21 mouse cellular contexts compared by ENCODE assay signal in genomic region chr6:148941880-148942279, GRCm38 (mm10). TPM values are rescaled to one million over a fixed set of nuclear protein-coding genes. Genes with fewer than 3 reads are reported as not detected.
DNase-seq lines count a peak whose midpoint lies in the region; ATAC-seq and TF ChIP-seq lines count a peak whose summit lies in the region.
"Had no signal": no experiment of that assay in that cellular context is flagged by ENCODE, and none has a peak within 500 bp of the region (broad histone marks: within the 10 kb centered on the region; RNA-seq: fewer than 3 reads in every experiment).

No protein-coding gene starts in this region.

- TF ChIP-seq EP300 in ES-Bruce4 (IDR thresholded peaks at IDR 0.05; ENCODE audit: insufficient read depth, low read depth, low read length), result no peak

- H3K27ac ChIP-seq in hindbrain, embryonic 10.5 days, result no peak overlapping the region
- no peak overlapping the region for H3K27ac ChIP-seq in hindbrain, embryonic 16.5 days (ENCODE audit: low read depth, low read length)
- H3K27ac ChIP-seq in midbrain, embryonic 10.5 days (replicated peaks), result no peak overlapping the region
- no peak overlapping the region for H3K27ac ChIP-seq in midbrain, embryonic 15.5 days
- no peak overlapping the region for H3K27ac ChIP-seq in ES-Bruce4 (ENCODE audit: insufficient read depth, low read length)
- H3K27ac ChIP-seq in intestine, embryonic 15.5 days, result no peak overlapping the region
- H3K27ac ChIP-seq: embryonic facial prominence, embryonic 12.5 days had no signal

- H3K9ac ChIP-seq in hindbrain, embryonic 16.5 days (ENCODE audit: low read depth, low read length), result no peak overlapping the region
- no peak overlapping the region for H3K9ac ChIP-seq in midbrain, embryonic 15.5 days
- peak overlapping the region; percentile 59 for H3K9ac ChIP-seq in ES-Bruce4 (ENCODE audit: low read depth, poor library complexity, severe bottlenecking)
- no peak overlapping the region for H3K9ac ChIP-seq in intestine, embryonic 15.5 days
- H3K9ac ChIP-seq: embryonic facial prominence, embryonic 12.5 days had no signal

- no peak overlapping the region for H3K4me2 ChIP-seq in hindbrain, embryonic 16.5 days (ENCODE audit: low read length)
- H3K4me2 ChIP-seq in midbrain, embryonic 15.5 days, result no peak overlapping the region
- H3K4me2 ChIP-seq in intestine, embryonic 15.5 days (replicated peaks), result peak overlapping the region; percentile 20; the same call in 1 of the 2 replicates
- H3K4me2 ChIP-seq: embryonic facial prominence, embryonic 12.5 days; liver, embryonic 11.5 days had no signal

- TF ChIP-seq CTCF in ES-Bruce4 (IDR thresholded peaks at IDR 0.05; ENCODE audit: low read depth, low read length), result no peak

- no peaks in the 10 kb centered on the region for H3K9me3 ChIP-seq in hindbrain, embryonic 10.5 days
- H3K9me3 ChIP-seq in hindbrain, embryonic 16.5 days (ENCODE audit: control insufficient read depth, low read length), result no peaks in the 10 kb centered on the region
- no peaks in the 10 kb centered on the region for H3K9me3 ChIP-seq in midbrain, embryonic 10.5 days (replicated peaks)
- H3K9me3 ChIP-seq in midbrain, embryonic 15.5 days, result no peaks in the 10 kb centered on the region
- H3K9me3 ChIP-seq in ES-Bruce4 (replicated peaks; ENCODE audit: control insufficient read depth, insufficient read depth, low read length, poor library complexity, severe bottlenecking), result no peaks in the 10 kb centered on the region
- no peaks in the 10 kb centered on the region for H3K9me3 ChIP-seq in intestine, embryonic 15.5 days
- H3K9me3 ChIP-seq: embryonic facial prominence, embryonic 12.5 days had no signal

- 52% methylated on average over 5 of the region's 5 CpGs for WGBS in hindbrain, embryonic 10.5 days
- WGBS in hindbrain, embryonic 16.5 days, result 47% methylated on average over 5 of the region's 5 CpGs
- WGBS in midbrain, embryonic 10.5 days, result 58% methylated on average over 5 of the region's 5 CpGs
- 46% methylated on average over 5 of the region's 5 CpGs for WGBS in midbrain, embryonic 15.5 days
- 54% methylated on average over 5 of the region's 5 CpGs for WGBS in intestine, embryonic 15.5 days

- no peaks in the 10 kb centered on the region for H3K27me3 ChIP-seq in hindbrain, embryonic 10.5 days (ENCODE audit: insufficient read depth, poor library complexity, severe bottlenecking)
- H3K27me3 ChIP-seq in hindbrain, embryonic 16.5 days (replicated peaks; ENCODE audit: control insufficient read depth, insufficient read depth, low read length), result no peaks in the 10 kb centered on the region
- H3K27me3 ChIP-seq in midbrain, embryonic 10.5 days (ENCODE audit: low read depth, poor library complexity, severe bottlenecking), result no peaks in the 10 kb centered on the region
- H3K27me3 ChIP-seq in midbrain, embryonic 15.5 days (replicated peaks), result no peaks in the 10 kb centered on the region
- H3K27me3 ChIP-seq in ES-Bruce4 (ENCODE audit: control insufficient read depth, insufficient read depth, low read length, poor library complexity, severe bottlenecking), result no peaks in the 10 kb centered on the region
- no peaks in the 10 kb centered on the region for H3K27me3 ChIP-seq in intestine, embryonic 15.5 days (replicated peaks)
- H3K27me3 ChIP-seq: embryonic facial prominence, embryonic 12.5 days had no signal

- H3K36me3 ChIP-seq in hindbrain, embryonic 10.5 days, result peaks cover 52% of the 10 kb centered on the region
- H3K36me3 ChIP-seq in hindbrain, embryonic 16.5 days (ENCODE audit: control insufficient read depth, insufficient read depth, low read length), result no peaks in the 10 kb centered on the region
- H3K36me3 ChIP-seq in midbrain, embryonic 10.5 days, result peaks cover 53% of the 10 kb centered on the region
- H3K36me3 ChIP-seq in midbrain, embryonic 15.5 days (replicated peaks), result no peaks in the 10 kb centered on the region
- H3K36me3 ChIP-seq in ES-Bruce4 (ENCODE audit: control insufficient read depth, insufficient read depth, low read length, poor library complexity, severe bottlenecking), result peaks cover 62% of the 10 kb centered on the region
- no peaks in the 10 kb centered on the region for H3K36me3 ChIP-seq in intestine, embryonic 15.5 days
- H3K36me3 ChIP-seq: embryonic facial prominence, embryonic 12.5 days had no signal

- H3K4me1 ChIP-seq in hindbrain, embryonic 10.5 days (replicated peaks), result peaks cover 36% of the 10 kb centered on the region
- H3K4me1 ChIP-seq in hindbrain, embryonic 16.5 days (ENCODE audit: control insufficient read depth, insufficient read depth, low read depth, low read length), result peaks cover 3% of the 10 kb centered on the region; the same call in 1 of the 2 replicates
- peaks cover 51% of the 10 kb centered on the region for H3K4me1 ChIP-seq in midbrain, embryonic 10.5 days
- peaks cover 13% of the 10 kb centered on the region for H3K4me1 ChIP-seq in midbrain, embryonic 15.5 days
- no peaks in the 10 kb centered on the region for H3K4me1 ChIP-seq in ES-Bruce4 (ENCODE audit: control insufficient read depth, insufficient read depth, low read length)
- 0 out of 2 replicates have a peak, but pooled peaks cover 6% of the 10 kb centered on the region for H3K4me1 ChIP-seq in intestine, embryonic 15.5 days (replicated peaks)

- no peak for DNase-seq in hindbrain, embryonic 10.5 days (ENCODE audit: low spot score)
- DNase-seq in midbrain, embryonic 10.5 days (ENCODE audit: low spot score), result no peak
- no peak for DNase-seq in thymus, postnatal 14 days
- DNase-seq: adrenal gland, postnatal 10 days; B cell, adult 2 months; cerebellum, adult 9-11 months; heart, postnatal 36 days; kidney, adult 11 months; kidney, postnatal 4 days; layer of hippocampus, adult 9-11 months; lung, adult 2 months; lung, postnatal 36 days; right cerebral cortex, postnatal 4 days had no signal

- H3K4me3 ChIP-seq in hindbrain, embryonic 10.5 days, result peak overlapping the region; percentile 20
- no peak overlapping the region for H3K4me3 ChIP-seq in hindbrain, embryonic 16.5 days (ENCODE audit: low read length)
- peak overlapping the region; percentile 32 for H3K4me3 ChIP-seq in midbrain, embryonic 10.5 days
- H3K4me3 ChIP-seq in midbrain, embryonic 15.5 days, result no peak overlapping the region
- H3K4me3 ChIP-seq in ES-Bruce4 (ENCODE audit: low read depth, low read length), result no peak overlapping the region; the same call in 1 of the 2 replicates
- H3K4me3 ChIP-seq in intestine, embryonic 15.5 days (replicated peaks), result no peak overlapping the region
- H3K4me3 ChIP-seq: embryonic facial prominence, embryonic 12.5 days; erythroblast, embryonic 14.5 days had no signal

- ATAC-seq in hindbrain, embryonic 16.5 days, result no peak
- ATAC-seq in midbrain, embryonic 15.5 days (replicated peaks), result no peak
- ATAC-seq in intestine, embryonic 15.5 days, result no peak
- ATAC-seq: activated CD4-positive, CD25-positive, alpha-beta regulatory T cell, adult 4 months had no signal

- TF ChIP-seq POLR2A in ES-Bruce4 (IDR thresholded peaks at IDR 0.05; ENCODE audit: insufficient read depth, low read length), result no peak

RNA-seq across cellular contexts. Expression of gene Sinhcaf, which starts 4.4 kb away (rescaled TPM):
- 238 and 321 TPM in 2 replicates for polyA plus RNA-seq in hindbrain, embryonic 10.5 days (2016; fragmentation: Nextera tagmentation; extraction: Ambion mirVana)
- polyA plus RNA-seq in hindbrain, embryonic 16.5 days (2015; fragmentation: Nextera tagmentation; extraction: Ambion mirVana), result 31.2 and 38.7 TPM in 2 replicates
- polyA plus RNA-seq in midbrain, embryonic 10.5 days (2016; fragmentation: Nextera tagmentation; extraction: Ambion mirVana), result 322 and 341 TPM in 2 replicates
- polyA plus RNA-seq in midbrain, embryonic 15.5 days (2015; fragmentation: Nextera tagmentation; extraction: Ambion mirVana), result 52.1 and 57.9 TPM in 2 replicates
- polyA plus RNA-seq in ES-Bruce4 (2011; ENCODE audit: insufficient read depth, insufficient read length, low read depth, missing spikeins), result 406 and 461 TPM in 2 replicates
- polyA plus RNA-seq in intestine, embryonic 15.5 days (2015; fragmentation: Nextera tagmentation; extraction: Ambion mirVana), result 96.9 and 106 TPM in 2 replicates

RNA-seq across cellular contexts. Expression of gene Caprin2, which starts 45.8 kb away (rescaled TPM):
- 15.9 and 18.5 TPM in 2 replicates for polyA plus RNA-seq in hindbrain, embryonic 10.5 days (2016; fragmentation: Nextera tagmentation; extraction: Ambion mirVana)
- 9.6 and 10.3 TPM in 2 replicates for polyA plus RNA-seq in hindbrain, embryonic 16.5 days (2015; fragmentation: Nextera tagmentation; extraction: Ambion mirVana)
- 22.4 and 24.0 TPM in 2 replicates for polyA plus RNA-seq in midbrain, embryonic 10.5 days (2016; fragmentation: Nextera tagmentation; extraction: Ambion mirVana)
- polyA plus RNA-seq in midbrain, embryonic 15.5 days (2015; fragmentation: Nextera tagmentation; extraction: Ambion mirVana), result 11.0 and 14.2 TPM in 2 replicates
- 44.0 and 44.6 TPM in 2 replicates for polyA plus RNA-seq in ES-Bruce4 (2011; ENCODE audit: insufficient read depth, insufficient read length, low read depth, missing spikeins)
- polyA plus RNA-seq in intestine, embryonic 15.5 days (2015; fragmentation: Nextera tagmentation; extraction: Ambion mirVana), result 13.9 and 14.4 TPM in 2 replicates

Comparison
In these comparisons a context has a peak if more than half of its experiments do, and no peak if none do; other contexts are left out.
1. H3K4me3 ChIP-seq: peak in hindbrain, embryonic 10.5 days (single experiment) and midbrain, embryonic 10.5 days (single experiment); none in hindbrain, embryonic 16.5 days (single experiment), midbrain, embryonic 15.5 days (single experiment), ES-Bruce4 (single experiment) and intestine, embryonic 15.5 days (single experiment).